Mouse (Mus musculus): ENCODE results near the gene Scnm1.
"Not testable (repeated sequence)": the region's sequence is repeated elsewhere in the genome, so short reads cannot be mapped to it uniquely, and the experiment has no call there.

DNA sequence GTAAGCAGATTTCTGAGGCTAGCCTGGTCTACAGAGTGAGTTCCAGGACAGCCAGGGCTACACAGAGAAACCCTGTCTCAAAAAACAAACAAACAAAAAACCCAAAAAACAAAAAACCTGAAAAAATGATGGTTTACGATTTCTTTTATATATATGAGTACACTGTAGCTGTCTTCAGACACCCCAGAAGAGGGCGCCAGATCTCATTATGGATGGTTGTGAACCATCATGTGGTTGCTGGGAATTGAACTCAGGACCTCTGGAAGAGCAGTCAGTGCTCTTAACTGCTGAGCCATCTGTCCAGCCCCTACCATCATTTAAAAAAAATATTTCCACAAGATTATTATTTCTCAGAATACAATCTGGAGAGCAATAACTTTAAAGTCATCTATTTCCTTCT is 1.4 kb downstream of the Scnm1 start:
- TF ChIP-seq PAX5 (IDR thresholded peaks at IDR 0.05; ENCODE audit: low read length); SIN3A (IDR thresholded peaks at IDR 0.05; ENCODE audit: low read length); CHD2 (IDR thresholded peaks at IDR 0.05; ENCODE audit: low read length); MAFK (IDR thresholded peaks at IDR 0.05; ENCODE audit: insufficient replicate concordance, low read length); MEF2A (IDR thresholded peaks at IDR 0.05; ENCODE audit: borderline replicate concordance, low read depth, low read length); TBP (conservative IDR thresholded peaks at IDR 0.05; ENCODE audit: low read depth, low read length): not testable (repeated sequence)
- TF ChIP-seq CTCF (conservative IDR thresholded peaks at IDR 0.05 in 1 of 2, IDR thresholded peaks at IDR 0.05 in 1 of 2; ENCODE audit: low read depth in 2 of 2, low read length in 2 of 2), result peak in 1 of 2 experiments; percentile 13; a peak in 1 of 4 replicates

All from CH12.LX (cell line).